Mouse (Mus musculus) forebrain, embryonic 14.5 days (tissue): ENCODE measurements around the gene Dmpk. TPM values are rescaled to one million over a fixed set of nuclear protein-coding genes. Genes with fewer than 3 reads are reported as not detected.
A peak's percentile ranks its signal among the peaks of the same experiment; 100 is the strongest.

Experiments used
- ATAC-seq: fragments of 200-750 bp; cut with Nextera tagmentation; 2 replicates; pipeline ENCODE4 v1.8.0; 2017; ENCODE audit warnings: mild to moderate bottlenecking, moderate library complexity
- DNase-seq: peaks from one replicate; pipeline ENCODE4 v3.0.0-alpha.2; 2015; ENCODE audit warnings: low spot score
- H3K27ac ChIP-seq: fragments of 300-500 bp; sonication (generic); 2 replicates; pipeline ENCODE4 v1.5.1; 2014; ENCODE audit warnings: low read depth, mild to moderate bottlenecking, control low read depth, low read length, moderate library complexity
- H3K27me3 ChIP-seq: fragments of 300-500 bp; sonication (generic); replicated peaks from 2 replicates; pipeline ENCODE4 v1.6.1; 2014; ENCODE audit warnings: low read length, control low read depth, mixed read lengths; ENCODE audit not compliant: control insufficient read depth, insufficient read depth
- H3K36me3 ChIP-seq: fragments of 300-500 bp; sonication (generic); 2 replicates; pipeline ENCODE4 v1.6.1; 2014; ENCODE audit warnings: low read length, control low read depth; ENCODE audit not compliant: control insufficient read depth, insufficient read depth
- H3K4me1 ChIP-seq: fragments of 300-500 bp; sonication (generic); 2 replicates; pipeline ENCODE4 v1.6.1; 2014; ENCODE audit warnings: antibody characterized with exemption, low read length, control low read depth; ENCODE audit not compliant: control insufficient read depth, insufficient read depth
- H3K4me2 ChIP-seq: fragments of 300-500 bp; sonication (generic); 2 replicates; pipeline ENCODE4 v1.6.1; 2014; ENCODE audit warnings: mild to moderate bottlenecking, control low read depth, low read length
- H3K4me3 ChIP-seq: fragments of 300-500 bp; sonication (generic); 2 replicates; pipeline ENCODE4 v1.5.1; 2014; ENCODE audit warnings: low read depth, low read length, control low read depth
- H3K9ac ChIP-seq: fragments of 300-500 bp; sonication (generic); 2 replicates; pipeline ENCODE4 v1.6.1; 2014; ENCODE audit warnings: mild to moderate bottlenecking, low read length, control low read depth, moderate library complexity
- H3K9me3 ChIP-seq: fragments of 300-500 bp; sonication (generic); replicated peaks from 2 replicates; pipeline ENCODE4 v1.6.1; 2016; ENCODE audit warnings: low read length, control low read depth, mixed read lengths; ENCODE audit not compliant: control insufficient read depth
- WGBS: fragments of 180-500 bp; shearing (Covaris S2); extraction: QIAGEN DNeasy Blood & Tissue Kit; methylation state at CpG from one replicate; pipeline ENCODE4 v1.1.7; 2014; 5-methylcytosine and 5-hydroxymethylcytosine counted together
- microRNA-seq: library from miRNA; unstranded; fragments of <30 nt; microRNA quantifications from one replicate; pipeline ENCODE4, GENCODE M21; 2016
- polyA plus RNA-seq: library from polyadenylated mRNA; unstranded; fragments of >200 nt; fragmentation: Nextera tagmentation; extraction: Ambion mirVana; gene quantifications from 2 replicates; pipeline ENCODE4 v1.2.1, GENCODE M21; 2014

The Dmpk gene
- polyA plus RNA-seq, 1 experiment from 2014 or later, result 4.4 TPM

DNA sequence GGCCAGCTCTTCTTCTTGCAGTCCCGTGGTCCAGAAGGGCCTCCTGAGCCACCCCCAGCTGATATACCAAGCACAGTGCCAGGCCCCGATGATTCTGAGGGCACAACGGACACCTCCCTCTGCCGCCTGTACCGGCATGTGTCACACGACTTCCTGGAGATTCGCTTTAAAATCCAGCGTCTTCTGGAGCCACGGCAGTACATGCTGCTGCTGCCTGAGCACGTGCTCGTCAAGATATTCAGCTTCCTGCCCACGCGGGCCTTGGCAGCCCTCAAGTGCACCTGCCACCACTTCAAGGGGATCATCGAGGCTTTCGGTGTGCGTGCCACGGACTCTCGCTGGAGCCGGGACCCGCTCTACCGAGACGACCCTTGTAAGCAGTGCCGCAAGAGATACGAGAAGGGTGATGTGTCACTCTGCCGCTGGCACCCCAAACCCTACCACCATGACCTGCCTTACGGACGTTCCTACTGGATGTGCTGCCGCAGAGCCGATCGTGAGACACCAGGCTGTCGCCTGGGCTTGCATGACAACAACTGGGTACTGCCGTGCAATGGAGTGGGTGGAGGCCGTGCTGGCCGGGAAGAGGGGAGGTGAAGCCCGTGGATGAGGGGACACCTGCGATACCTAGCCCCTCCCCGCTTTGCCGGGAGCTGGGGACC is 53.2 kb downstream of the Dmpk start:
- H3K4me3 ChIP-seq, result no peak overlapping the region
- no peak for DNase-seq
- no peaks in the 10 kb centered on the region for H3K9me3 ChIP-seq
- no peak overlapping the region for H3K9ac ChIP-seq
- WGBS, result 91% methylated on average over 38 of the region's 38 CpGs
- H3K4me1 ChIP-seq, result peaks cover 4% of the 10 kb centered on the region
- H3K27ac ChIP-seq, result no peak overlapping the region
- H3K4me2 ChIP-seq, result no peak overlapping the region
- no peaks in the 10 kb centered on the region for H3K27me3 ChIP-seq
- no peak for ATAC-seq
- peaks cover 68% of the 10 kb centered on the region for H3K36me3 ChIP-seq

DNA sequence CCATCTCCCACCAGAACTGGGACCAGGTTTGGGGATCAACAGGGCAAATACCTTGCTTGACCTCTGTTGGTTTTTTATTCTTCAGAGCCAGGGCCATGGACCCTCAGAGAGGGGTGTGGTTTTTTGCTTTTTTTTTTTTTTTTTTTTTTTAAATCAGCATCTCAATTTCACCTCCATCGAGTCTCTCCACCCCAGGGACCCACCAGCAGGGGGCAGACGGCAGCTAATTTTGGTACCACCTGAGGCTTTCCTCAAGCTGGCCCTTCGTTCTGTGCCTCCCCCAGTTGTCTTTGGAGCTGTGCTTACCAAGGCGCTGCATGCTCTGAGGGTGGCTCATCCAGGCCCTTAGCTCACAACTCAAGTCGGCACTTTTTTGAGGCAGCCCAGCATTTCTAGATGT is 53.7 kb downstream of the Dmpk start:
- ATAC-seq (no peak), DNase-seq (peak; percentile 62)
- H3K36me3 ChIP-seq, result peaks cover 72% of the 10 kb centered on the region
- H3K27ac ChIP-seq, result no peak overlapping the region
- H3K4me2 ChIP-seq, result no peak overlapping the region
- no peaks in the 10 kb centered on the region for H3K4me1 ChIP-seq
- 45% methylated on average over 5 of the region's 5 CpGs for WGBS
- H3K9ac ChIP-seq, result no peak overlapping the region
- H3K4me3 ChIP-seq, result no peak overlapping the region
- H3K27me3 ChIP-seq, result no peaks in the 10 kb centered on the region
- no peaks in the 10 kb centered on the region for H3K9me3 ChIP-seq

Small RNA genes lying within 50 kb of the gene (microRNA-seq; reads per million reads assigned to microRNA genes)
- 0.53 reads per million for gene Mir3100

Other genes with a start within 250 kb of the Dmpk start
- 0.29 and 0.41 TPM in 2 replicates for gene Mill2, start 243.9 kb upstream of the Dmpk start, polyA plus RNA-seq
- 19.1 and 20.9 TPM in 2 replicates for gene Pglyrp1, start 212.5 kb upstream of the Dmpk start, polyA plus RNA-seq
- gene Ccdc61, start 173.4 kb upstream of the Dmpk start, polyA plus RNA-seq, result 17.4 and 19.0 TPM in 2 replicates
- gene Nova2, start 158.0 kb upstream of the Dmpk start, polyA plus RNA-seq, result 13.1 and 15.7 TPM in 2 replicates
- gene Nanos2, start 96.4 kb upstream of the Dmpk start, polyA plus RNA-seq, result 0.18 and 0.49 TPM in 2 replicates
- gene Mypop, start 92.6 kb upstream of the Dmpk start, polyA plus RNA-seq, result 3.6 and 3.9 TPM in 2 replicates
- gene Irf2bp1, start 79.8 kb upstream of the Dmpk start, polyA plus RNA-seq, result 25.9 and 33.3 TPM in 2 replicates
- gene Foxa3, start 60.3 kb upstream of the Dmpk start, polyA plus RNA-seq, result not detected in 2 replicates
- gene Sympk, start 59.5 kb upstream of the Dmpk start, polyA plus RNA-seq, result 19.1 and 22.7 TPM in 2 replicates
- not detected in 2 replicates for gene Rsph6a, start 29.2 kb upstream of the Dmpk start, polyA plus RNA-seq
- 28.0 and 29.1 TPM in 2 replicates for gene Dmwd, start 7.6 kb upstream of the Dmpk start, polyA plus RNA-seq
- gene Six5, start 10.7 kb downstream of the Dmpk start, polyA plus RNA-seq, result 2.4 and 3.5 TPM in 2 replicates
- gene Gm4969, start 34.5 kb downstream of the Dmpk start, polyA plus RNA-seq, result 2.2 and 3.3 TPM in 2 replicates
- gene Fbxo46, start 36.0 kb downstream of the Dmpk start, polyA plus RNA-seq, result 10.1 and 11.9 TPM in 2 replicates
- gene Qpctl, start 65.4 kb downstream of the Dmpk start, polyA plus RNA-seq, result 11.1 and 14.0 TPM in 2 replicates
- gene Snrpd2, start 65.9 kb downstream of the Dmpk start, polyA plus RNA-seq, result 141 and 155 TPM in 2 replicates
- 4.8 and 8.2 TPM in 2 replicates for gene Gipr, start 82.3 kb downstream of the Dmpk start, polyA plus RNA-seq
- gene Eml2, start 92.6 kb downstream of the Dmpk start, polyA plus RNA-seq, result 3.4 TPM in 2 replicates
- 1.8 and 2.3 TPM in 2 replicates for gene Gpr4, start 128.7 kb downstream of the Dmpk start, polyA plus RNA-seq
- gene Opa3, start 144.5 kb downstream of the Dmpk start, polyA plus RNA-seq, result 42.5 TPM in 2 replicates
- gene Vasp, start 188.0 kb downstream of the Dmpk start, polyA plus RNA-seq, result 27.1 and 32.3 TPM in 2 replicates
- gene Ppm1n, start 196.2 kb downstream of the Dmpk start, polyA plus RNA-seq, result 0.30 and 0.67 TPM in 2 replicates
- gene Rtn2, start 198.8 kb downstream of the Dmpk start, polyA plus RNA-seq, result 102 and 109 TPM in 2 replicates
- gene Fosb, start 226.2 kb downstream of the Dmpk start, polyA plus RNA-seq, result 0.17 TPM in 1 of 2 replicates, not detected in the other